Mouse (Mus musculus) cortical plate, adult 2 months (tissue): Measurements from ENCODE around the gene Morn1. TPM values are rescaled to one million over a fixed set of nuclear protein-coding genes. Genes with fewer than 3 reads are reported as not detected.
"Not testable (repeated sequence)": the region's sequence is repeated elsewhere in the genome, so short reads cannot be mapped to it uniquely, and the experiment has no call there.

Experiments used
- H3K27ac ChIP-seq: fragments of 200-500 bp; 2 replicates; pipeline ENCODE4 v1.5.1; 2012; ENCODE audit warnings: low read length, control low read depth, inconsistent platforms; ENCODE audit not compliant: insufficient read depth
- H3K4me1 ChIP-seq: fragments of 200-500 bp; 2 replicates; pipeline ENCODE4 v1.6.1; 2011; ENCODE audit warnings: low read length; ENCODE audit not compliant: control insufficient read depth, insufficient read depth
- H3K4me3 ChIP-seq: fragments of 200-500 bp; 2 replicates; pipeline ENCODE4 v1.5.1; 2011; ENCODE audit warnings: mild to moderate bottlenecking, low read length, control low read depth; ENCODE audit not compliant: insufficient read depth
- CTCF ChIP-seq: fragments of 200-500 bp; IDR thresholded peaks from 2 replicates; pipeline ENCODE4 v1.5.1; 2011; ENCODE audit warnings: mild to moderate bottlenecking, control low read depth, low read length; ENCODE audit not compliant: insufficient read depth; ENCODE audit errors: extremely low read depth
- POLR2A ChIP-seq: fragments of 200-500 bp; IDR thresholded peaks from 2 replicates; pipeline ENCODE4 v1.6.1; 2011; ENCODE audit warnings: mild to moderate bottlenecking, low read length, control low read depth; ENCODE audit not compliant: insufficient read depth; ENCODE audit errors: extremely low read depth
- polyA plus RNA-seq: library from polyadenylated mRNA; depleted of rRNA; stranded (reverse); fragments of >200 nt; gene quantifications from 2 replicates; pipeline ENCODE4 v1.2.3, GENCODE M21; 2012

Gene Morn1
- polyA plus RNA-seq, 1 experiment, result 12.4 TPM

GRCm38 (mm10) chr4:155075137-155075536 lies 11.2 kb upstream of the Morn1 start:
- Histone ChIP-seq H3K4me1 (no peaks in the 10 kb centered on the region), H3K4me3 (no peak overlapping the region), H3K27ac (no peak overlapping the region)
- TF ChIP-seq CTCF (no peak), POLR2A (no peak)

- Histone ChIP-seq H3K4me3 (no peak overlapping the region), H3K27ac (no peak overlapping the region), H3K4me1 (no peaks in the 10 kb centered on the region)
- TF ChIP-seq POLR2A (no peak), CTCF (no peak)
Observed at GRCm38 (mm10) chr4:155075813-155076212, 10.6 kb upstream of the Morn1 start.

DNA sequence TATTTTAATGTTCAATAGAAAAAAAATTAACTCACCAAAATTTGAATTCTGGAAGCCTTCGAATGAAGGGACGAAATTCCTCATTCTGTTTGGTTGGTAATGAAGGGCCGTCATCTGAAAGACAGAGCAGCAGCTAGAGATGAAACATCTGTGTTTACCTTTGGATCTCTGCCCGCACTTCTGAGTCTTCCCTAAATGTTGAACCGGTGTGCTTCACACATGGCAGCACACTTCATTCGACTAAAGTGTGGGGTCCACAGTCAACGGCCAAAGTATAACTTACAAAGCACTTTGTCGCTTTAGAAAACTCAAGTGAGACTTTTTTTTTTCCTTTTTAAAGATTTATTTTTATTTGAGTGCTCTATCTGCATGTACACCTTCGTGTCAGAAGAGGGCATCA lies 9.7 kb upstream of the Morn1 start:
- H3K4me3 ChIP-seq, result no peak overlapping the region
- H3K4me1 ChIP-seq, result no peaks in the 10 kb centered on the region
- TF ChIP-seq CTCF (no peak), POLR2A (no peak)
- H3K27ac ChIP-seq, result no peak overlapping the region

GRCm38 (mm10) chr4:155078808-155079207 lies 7.6 kb upstream of the Morn1 start:
- H3K4me1 ChIP-seq, H3K4me3 ChIP-seq, H3K27ac ChIP-seq: not testable (repeated sequence)

- Histone ChIP-seq H3K27ac (no peak overlapping the region), H3K4me1 (no peaks in the 10 kb centered on the region), H3K4me3 (no peak overlapping the region)
- TF ChIP-seq POLR2A, result no peak
- no peak for TF ChIP-seq CTCF
Observed at GRCm38 (mm10) chr4:155079666-155080065, 6.7 kb upstream of the Morn1 start.

DNA sequence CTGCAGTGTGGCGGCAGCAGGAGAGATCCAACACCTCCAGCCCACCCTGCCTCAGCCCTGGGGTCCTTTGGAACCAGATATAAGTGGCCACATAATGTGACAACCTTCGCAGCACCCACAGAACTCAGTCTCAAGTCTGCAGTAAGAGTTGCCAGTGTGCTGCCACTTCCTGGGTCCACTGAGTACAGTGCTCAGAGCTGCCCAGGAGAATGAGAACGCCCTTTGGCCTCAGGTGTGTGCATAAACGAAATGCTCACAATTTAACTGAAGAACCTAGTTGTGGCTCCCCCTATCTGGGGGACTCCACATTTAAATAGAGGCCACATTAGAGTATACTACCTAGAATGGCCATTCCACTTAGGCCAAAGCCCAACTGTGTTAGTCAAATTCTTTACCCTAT lies 2.8 kb upstream of the Morn1 start:
- peaks cover 5% of the 10 kb centered on the region for H3K4me1 ChIP-seq
- no peak overlapping the region for H3K27ac ChIP-seq
- TF ChIP-seq POLR2A (no peak), CTCF (no peak)
- H3K4me3 ChIP-seq, result no peak overlapping the region

DNA sequence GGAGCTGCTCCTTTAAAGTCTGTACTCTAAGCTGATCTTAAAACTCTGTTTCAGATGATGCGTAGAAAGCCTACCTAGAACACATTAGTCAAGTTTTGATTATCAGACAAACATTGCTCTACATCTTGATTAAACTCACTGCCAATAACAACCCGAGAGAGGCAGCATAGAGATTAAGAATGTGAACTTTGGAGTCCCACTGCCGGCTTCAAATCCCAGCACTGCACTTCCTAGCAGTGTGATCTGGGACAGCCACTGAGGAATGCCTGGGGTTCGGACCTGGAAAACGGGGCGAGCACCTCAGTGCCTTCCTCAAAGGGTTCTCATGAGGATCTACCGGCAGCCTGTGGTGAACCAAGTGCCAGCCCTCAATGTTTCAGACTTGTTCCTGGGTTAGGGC lies 2.0 kb upstream of the Morn1 start:
- Histone ChIP-seq H3K4me1 (peaks cover 5% of the 10 kb centered on the region), H3K4me3 (no peak overlapping the region), H3K27ac (no peak overlapping the region)
- TF ChIP-seq POLR2A (no peak), CTCF (no peak)

DNA sequence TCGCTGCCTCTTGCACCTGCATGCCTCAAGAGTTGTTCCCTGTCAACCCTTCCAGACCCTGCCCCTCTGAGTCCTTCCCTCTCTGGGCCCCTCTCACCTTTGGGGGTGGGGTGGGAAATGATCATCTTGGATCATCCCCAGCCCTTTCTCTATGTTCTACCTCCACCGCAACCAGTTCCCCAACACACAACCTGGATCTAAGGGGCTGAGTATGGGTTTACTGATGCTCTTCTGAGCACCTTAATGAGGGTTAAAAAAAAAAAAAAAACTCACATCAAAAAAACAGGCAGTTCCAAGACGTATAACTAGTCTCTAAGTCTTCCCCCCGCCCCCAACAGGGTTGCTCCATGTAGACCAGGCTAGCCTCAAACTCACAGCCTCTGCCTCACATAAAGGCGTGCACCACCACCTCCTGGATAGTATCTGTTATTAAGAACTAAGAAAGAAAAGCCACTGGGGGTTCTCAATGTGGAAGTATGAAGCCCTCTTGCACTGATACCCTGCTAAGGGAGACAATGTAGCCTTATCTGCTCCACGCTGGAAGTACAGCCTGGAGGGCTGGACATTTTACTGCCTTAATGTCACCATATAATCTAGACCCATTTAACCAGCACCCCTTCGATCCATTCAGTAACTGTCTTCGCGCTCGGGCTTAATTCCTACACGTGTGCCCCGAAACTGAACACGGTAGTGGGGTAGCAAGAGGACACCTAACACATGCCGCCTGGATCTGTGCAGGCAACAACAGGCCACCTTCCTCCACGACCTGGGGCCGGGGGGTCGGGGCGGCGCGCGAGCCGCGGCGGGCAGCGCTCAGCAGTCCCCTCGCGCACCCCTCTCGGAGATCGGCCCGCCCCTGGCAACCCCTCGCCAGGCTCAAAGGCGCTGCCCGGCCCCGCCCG lies 920 bp upstream of the Morn1 start:
- Histone ChIP-seq H3K27ac (no peak overlapping the region), H3K4me3 (peak overlapping the region; percentile 61), H3K4me1 (peaks cover 5% of the 10 kb centered on the region)
- TF ChIP-seq POLR2A, result no peak
- TF ChIP-seq CTCF, result no peak

DNA sequence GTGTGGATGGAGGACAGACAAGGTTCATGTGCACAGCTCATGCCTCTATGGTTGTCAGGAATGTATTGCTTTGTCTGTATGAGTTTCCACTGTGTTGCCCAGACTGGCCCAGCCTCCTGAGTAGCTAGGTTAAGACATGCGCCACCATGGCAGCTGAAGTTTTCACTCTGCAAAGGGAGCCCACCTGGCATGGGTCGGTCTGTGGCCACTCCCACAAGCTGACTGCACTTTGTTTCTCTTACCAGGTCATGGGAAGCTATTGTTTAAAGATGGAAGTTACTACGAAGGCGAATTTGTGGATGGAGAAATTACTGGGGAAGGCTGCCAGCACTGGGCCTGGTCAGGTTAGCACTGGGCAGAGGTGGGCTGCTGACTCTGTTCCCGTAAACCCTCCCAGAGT lies 2.9 kb downstream of the Morn1 start:
- Histone ChIP-seq H3K4me3 (no peak overlapping the region), H3K27ac (no peak overlapping the region), H3K4me1 (peaks cover 5% of the 10 kb centered on the region)
- TF ChIP-seq CTCF (no peak), POLR2A (no peak)

DNA sequence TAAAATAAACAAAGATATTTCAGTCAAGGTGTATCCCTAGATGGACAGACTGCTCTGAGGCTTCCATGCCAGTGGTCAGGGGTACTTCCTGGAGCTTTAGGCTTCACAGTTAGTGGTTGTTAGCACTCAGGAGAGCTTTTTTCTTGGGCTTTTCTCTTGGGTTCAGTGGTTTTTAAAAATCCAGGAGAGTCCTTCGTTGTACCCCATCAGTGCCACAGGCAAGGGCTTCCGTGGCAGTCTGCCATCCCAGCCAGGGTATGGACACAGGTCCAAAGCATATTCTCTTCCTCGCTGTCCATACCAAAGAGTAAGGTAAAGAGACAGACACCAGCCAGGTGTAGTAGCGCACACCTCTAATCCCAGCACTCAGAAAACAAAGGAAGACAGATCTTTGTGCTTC lies 3.8 kb downstream of the Morn1 start:
- Histone ChIP-seq H3K4me1 (peaks cover 3% of the 10 kb centered on the region), H3K27ac (no peak overlapping the region), H3K4me3 (no peak overlapping the region)
- TF ChIP-seq POLR2A (no peak), CTCF (no peak)
